Mouse (Mus musculus) lung, adult 18-20 months (tissue): ENCODE results near the gene Cend1.
A peak's percentile ranks its signal among the peaks of the same experiment; 100 is the strongest.
"Not testable (repeated sequence)": the region's sequence is repeated elsewhere in the genome, so short reads cannot be mapped to it uniquely, and the experiment has no call there.

Experiments used
- DNase-seq, 2 experiments: peaks; one replicate each; pipeline ENCODE4 v3.0.0; 2022; ENCODE audit warnings: mixed read lengths in 2 of 2

Cend1 gene

DNA sequence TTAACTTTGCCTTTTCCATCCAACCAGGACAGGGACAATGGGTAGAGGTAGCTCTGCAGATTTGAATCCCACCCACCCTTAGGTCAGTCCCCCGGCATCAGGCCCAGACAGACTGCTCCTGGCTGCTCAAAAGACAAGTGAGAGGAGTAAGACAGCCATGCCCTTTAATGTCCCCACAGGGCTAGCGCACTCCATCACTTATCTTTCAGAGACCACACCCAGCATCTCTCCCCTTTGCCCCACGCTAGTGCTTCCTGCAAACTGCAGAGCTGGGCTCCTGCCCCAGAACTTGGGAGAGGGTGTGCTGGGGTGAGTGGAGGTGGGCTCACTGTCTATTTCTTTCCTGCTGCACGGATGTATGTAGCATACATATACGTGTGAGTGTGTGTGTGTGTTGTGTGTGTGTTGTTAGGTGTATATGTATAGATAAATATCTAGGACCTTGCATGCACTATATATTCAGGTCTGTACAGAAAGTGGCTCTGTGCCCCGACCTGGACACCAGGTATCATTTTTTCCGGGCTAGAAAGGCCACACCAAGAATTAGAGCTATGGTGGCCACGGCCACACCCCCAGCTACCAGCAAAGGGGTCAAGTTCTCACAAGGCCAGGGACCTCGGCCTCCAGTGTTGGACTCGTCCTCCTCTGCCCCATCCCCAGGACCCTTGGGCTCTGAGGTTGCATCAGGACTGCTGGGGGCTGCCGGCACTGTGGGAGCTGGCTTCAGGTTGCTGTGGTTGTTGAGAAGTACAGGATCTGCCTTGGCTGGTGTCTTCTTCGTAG, 2.2 kb downstream of the Cend1 start:
- no peak for DNase-seq

- no peak for DNase-seq
Observed at GRCm38 (mm10) chr7:141423811-141424210, 5.5 kb downstream of the Cend1 start.

DNA sequence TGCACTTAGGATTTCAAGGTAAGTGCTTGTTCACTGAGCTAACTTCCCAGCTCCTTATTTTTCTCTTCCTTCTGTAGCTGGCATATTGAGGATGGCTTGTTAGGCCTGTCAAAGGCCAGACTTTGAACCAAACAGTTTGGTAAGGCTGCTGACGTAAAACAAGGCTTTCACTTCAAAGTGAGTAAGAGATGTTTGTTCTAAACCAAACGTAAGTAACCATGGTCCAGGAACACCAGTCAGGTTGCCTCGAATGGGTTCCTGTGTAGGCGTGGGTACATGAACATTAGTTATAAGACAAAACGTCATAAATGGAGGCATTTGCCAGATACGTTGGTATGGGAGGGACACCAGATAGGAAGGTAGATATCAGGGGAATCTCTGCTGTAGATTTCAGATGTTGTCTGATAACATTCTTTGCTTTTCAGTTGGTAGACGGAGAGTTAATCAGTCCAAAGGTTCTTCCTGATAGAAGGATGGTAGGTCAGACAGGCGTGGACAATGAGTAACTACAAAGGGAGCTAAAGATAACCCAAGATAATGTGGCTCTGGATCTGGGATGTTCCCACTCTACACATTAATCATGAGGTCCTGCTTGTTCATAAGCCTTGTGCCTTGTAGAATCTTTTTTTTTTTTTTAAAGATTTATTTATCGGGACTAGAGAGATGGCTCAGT, 9.1 kb downstream of the Cend1 start:
- no peak for DNase-seq

- DNase-seq: peak in 1 of 2 experiments; percentile 41
Observed at GRCm38 (mm10) chr7:141418970-141419369, 10.3 kb downstream of the Cend1 start.

GRCm38 (mm10) chr7:141417731-141418681, 11.3 kb downstream of the Cend1 start:
- no peak for DNase-seq

- no peak for DNase-seq
Observed at GRCm38 (mm10) chr7:141416144-141416841, 13.0 kb downstream of the Cend1 start.

DNA sequence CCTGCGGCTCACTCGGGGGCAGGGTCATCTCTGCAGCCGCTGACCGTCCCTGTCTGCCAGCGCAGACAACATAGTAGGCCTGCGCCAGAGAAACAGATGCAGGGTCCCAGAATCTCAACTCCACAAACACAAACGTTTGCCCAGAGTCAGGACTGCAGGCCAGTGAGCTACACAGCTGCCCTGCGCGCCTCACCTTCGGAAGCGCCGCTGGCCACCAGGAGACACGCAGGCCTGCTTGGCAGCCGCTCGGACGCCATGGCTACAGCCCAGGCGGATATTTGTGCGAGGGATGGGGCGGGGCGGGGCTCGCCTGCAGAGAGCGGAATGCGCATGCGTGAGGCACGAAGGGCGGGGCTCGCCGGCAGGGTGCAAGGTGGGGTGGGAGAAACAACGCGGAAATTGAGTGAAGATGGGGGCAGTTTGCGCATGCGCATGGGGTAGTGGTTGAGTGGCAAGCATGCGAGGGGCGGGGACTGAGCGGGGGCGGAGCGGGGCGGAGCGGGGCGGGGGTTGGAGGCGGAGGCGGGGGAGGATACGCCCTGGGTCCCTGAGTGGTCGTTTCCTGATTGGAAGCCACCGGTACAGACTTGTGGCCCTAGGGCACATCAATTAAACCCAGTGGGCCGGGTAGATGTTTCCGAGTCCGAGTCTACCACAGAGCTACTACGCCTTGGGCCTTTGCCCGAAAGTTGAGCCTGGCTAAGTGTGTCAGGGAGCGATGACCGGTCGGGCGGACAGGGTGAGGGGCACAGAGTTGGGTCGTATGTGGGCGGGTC, 15.3 kb downstream of the Cend1 start, which contains the start of gene Gatd1:
Gatd1 (minus strand) TSS at position 328 of the 776 bp plus-strand sequence.
- DNase-seq: peak; percentile 98 to 99

DNA sequence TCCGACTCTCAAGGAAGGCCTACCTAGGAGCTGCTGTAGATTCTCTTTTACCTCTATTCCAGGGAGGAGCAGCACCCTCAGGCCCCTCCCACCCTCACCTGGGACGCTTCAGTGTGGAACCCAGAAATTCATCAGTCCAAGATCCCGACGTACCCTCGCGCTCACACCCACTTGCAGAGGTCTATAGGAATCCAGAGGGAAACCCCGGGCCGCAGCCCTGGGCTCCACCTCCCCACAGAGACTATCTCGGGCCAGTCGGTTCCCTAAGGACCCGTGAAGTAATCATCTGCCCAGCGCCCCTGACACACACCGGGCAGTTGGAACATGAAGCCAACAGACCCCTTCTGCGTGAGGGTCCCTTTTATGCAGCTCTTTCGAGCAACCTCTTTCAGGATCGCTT, 16.0 kb downstream of the Cend1 start:
- no peak for DNase-seq

- no peak for DNase-seq
Observed at GRCm38 (mm10) chr7:141411667-141412066, 17.6 kb downstream of the Cend1 start.

- DNase-seq: no peak
Observed at GRCm38 (mm10) chr7:141410631-141411030, 18.7 kb downstream of the Cend1 start.

DNA sequence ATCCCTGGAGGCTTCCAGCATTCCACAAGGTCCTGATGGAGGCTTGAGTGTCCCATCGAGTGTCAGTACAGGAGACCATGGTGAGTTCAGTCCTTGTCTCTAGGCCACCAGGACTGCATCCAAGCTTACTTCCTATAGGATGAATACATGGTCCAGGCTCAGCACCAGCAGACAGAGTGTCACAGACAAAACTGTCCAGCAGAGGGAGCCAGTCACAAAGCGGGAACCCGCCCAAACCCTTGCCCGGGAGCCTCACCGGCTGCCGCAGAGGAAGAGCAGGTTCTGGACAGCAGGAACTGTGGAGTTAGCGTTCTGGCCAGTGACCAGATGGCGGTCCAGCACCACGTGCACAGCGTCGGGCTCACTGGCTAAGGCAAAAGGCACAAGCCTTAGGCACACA, 20.5 kb downstream of the Cend1 start:
- peak; percentile 85 to 89 for DNase-seq

GRCm38 (mm10) chr7:141407670-141408069, 21.6 kb downstream of the Cend1 start:
- DNase-seq: not testable (repeated sequence)

DNA sequence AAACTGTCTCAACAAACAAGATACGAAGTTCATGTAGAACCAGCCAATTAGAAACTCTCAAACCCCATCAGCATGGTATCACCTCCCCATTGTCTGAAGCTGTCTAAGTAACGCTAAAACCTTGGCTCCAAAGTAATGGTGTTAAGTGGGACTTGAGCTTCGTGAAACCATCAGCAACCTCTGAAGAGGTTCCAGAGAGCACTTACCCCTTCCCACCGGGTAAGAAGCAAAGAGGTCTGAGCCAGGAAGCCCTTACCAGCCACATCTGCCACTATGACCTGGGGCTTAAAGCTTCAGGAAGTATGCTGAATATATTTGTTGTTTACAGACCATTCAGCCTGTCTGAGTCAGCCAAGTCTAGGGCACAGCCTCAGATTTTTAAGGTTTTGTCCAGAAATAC, 23.8 kb downstream of the Cend1 start:
- peak in 1 of 2 experiments; percentile 39 for DNase-seq

GRCm38 (mm10) chr7:141403305-141403704, 26.0 kb downstream of the Cend1 start:
- DNase-seq: peak; percentile 45 to 64

GRCm38 (mm10) chr7:141395348-141395747, 33.9 kb downstream of the Cend1 start:
- no peak for DNase-seq

- peak; percentile 58 to 71 for DNase-seq
Observed at GRCm38 (mm10) chr7:141394771-141395170, 34.5 kb downstream of the Cend1 start.

- DNase-seq: peak; percentile 33 to 41
Observed at GRCm38 (mm10) chr7:141394158-141394557, 35.1 kb downstream of the Cend1 start.

- peak in 1 of 2 experiments; percentile 34 for DNase-seq
Observed at GRCm38 (mm10) chr7:141392552-141393222, 36.6 kb downstream of the Cend1 start.

- peak; percentile 98 for DNase-seq
Observed at GRCm38 (mm10) chr7:141391625-141392551, 37.4 kb downstream of the Cend1 start, which contains the start of gene Taldo1. Gene Taldo1, plus strand, starts transcription at chr7:141392199.
